Mouse (Mus musculus) heart, adult 2 months (tissue): ENCODE data around the gene Ralgps1. TPM values are rescaled to one million over a fixed set of nuclear protein-coding genes. Genes with fewer than 3 reads are reported as not detected.
A peak's percentile ranks its signal among the peaks of the same experiment; 100 is the strongest.

Experiments used
- DNase-seq, 2 experiments: peaks; one replicate each; pipeline ENCODE4 v3.0.0; 2021
- H3K27ac ChIP-seq: fragments of 200-600 bp; 2 replicates; pipeline ENCODE4 v1.8.1; 2022
- H3K27me3 ChIP-seq: fragments of 200-500 bp; 2 replicates; pipeline ENCODE4 v1.6.1; 2012; ENCODE audit warnings: mild to moderate bottlenecking, low read length, inconsistent platforms, mixed read lengths; ENCODE audit not compliant: control insufficient read depth, insufficient read depth
- H3K36me3 ChIP-seq: fragments of 200-500 bp; 2 replicates; pipeline ENCODE4 v1.6.1; 2012; ENCODE audit warnings: low read length, inconsistent platforms; ENCODE audit not compliant: control insufficient read depth, insufficient read depth
- H3K4me1 ChIP-seq: fragments of 200-500 bp; 2 replicates; pipeline ENCODE4 v1.6.1; 2011; ENCODE audit warnings: low read length; ENCODE audit not compliant: control insufficient read depth, insufficient read depth
- H3K4me3 ChIP-seq: fragments of 200-600 bp; 2 replicates; pipeline ENCODE4 v1.8.1; 2022
- H3K79me2 ChIP-seq: fragments of 200-500 bp; replicated peaks from 2 replicates; pipeline ENCODE4 v1.6.1; 2012; ENCODE audit warnings: mild to moderate bottlenecking, inconsistent platforms, low read length, moderate library complexity, mixed read lengths; ENCODE audit not compliant: control insufficient read depth, insufficient read depth
- H3K9ac ChIP-seq: fragments of 200-500 bp; 2 replicates; pipeline ENCODE4 v1.6.1; 2012; ENCODE audit warnings: low read depth, mild to moderate bottlenecking, control low read depth, inconsistent platforms, low read length, mixed read lengths
- CTCF ChIP-seq: fragments of 200-600 bp; IDR thresholded peaks from 2 replicates; pipeline ENCODE4 v1.8.1; 2022; ENCODE audit warnings: antibody characterized with exemption, mild to moderate bottlenecking, moderate library complexity
- EP300 ChIP-seq: fragments of 200-500 bp; IDR thresholded peaks from 2 replicates; pipeline ENCODE4 v1.6.1; 2011; ENCODE audit warnings: low read depth, low read length, control low read depth; ENCODE audit not compliant: insufficient read depth
- POLR2A ChIP-seq: fragments of 200-500 bp; IDR thresholded peaks from 2 replicates; pipeline ENCODE4 v1.6.1; 2011; ENCODE audit warnings: mild to moderate bottlenecking, low read depth, low read length, control low read depth; ENCODE audit not compliant: insufficient read depth
- WGBS: fragments of 180-500 bp; shearing (Covaris S2); methylation state at CpG from one replicate; pipeline ENCODE4 v1.1.7; 2018; 5-methylcytosine and 5-hydroxymethylcytosine counted together
- intact Hi-C: fragments of 180-260 bp; cut with DNase I; formaldehyde crosslinking; loops from one replicate; pipeline ENCODE4 v1.15.1; 2025
- polyA plus RNA-seq: library from polyadenylated mRNA; depleted of rRNA; stranded (reverse); fragments of >200 nt; gene quantifications from 2 replicates; pipeline ENCODE4 v1.2.3, GENCODE M21; 2012
- total RNA-seq, 2 experiments: library from RNA; stranded (reverse); gene quantifications; 2 replicates each; pipeline ENCODE4 v1.2.3; 2021

The Ralgps1 gene
- total and polyA plus RNA-seq, 3 experiments, result 3.8 to 5.3 (median 4.9) TPM

GRCm38 (mm10) chr2:33319455-33319854 lies 51.8 kb downstream of the Ralgps1 start:
- Histone ChIP-seq H3K79me2 (no peaks in the 10 kb centered on the region), H3K36me3 (no peaks in the 10 kb centered on the region), H3K27ac (no peak overlapping the region), H3K9ac (no peak overlapping the region), H3K4me1 (peaks cover 11% of the 10 kb centered on the region), H3K27me3 (no peaks in the 10 kb centered on the region), H3K4me3 (no peak overlapping the region)
- intact Hi-C loops, result loop anchor here (5.0 kb wide), 1 partner anchor 52 kb away; no protein-coding TSS in a partner anchor
- no peak for DNase-seq
- WGBS, result 87% methylated on average over 5 of the region's 5 CpGs
- TF ChIP-seq CTCF (no peak), EP300 (no peak), POLR2A (no peak)

- TF ChIP-seq POLR2A, result no peak
- TF ChIP-seq EP300, result no peak
- TF ChIP-seq CTCF, result no peak
- no peak overlapping the region for H3K27ac ChIP-seq
- no peaks in the 10 kb centered on the region for H3K27me3 ChIP-seq
- DNase-seq, result no peak
- H3K9ac ChIP-seq, result no peak overlapping the region
- intact Hi-C loops, result loop anchor here (5.0 kb wide), 1 partner anchor 51 kb away; no protein-coding TSS in a partner anchor
- H3K36me3 ChIP-seq, result no peaks in the 10 kb centered on the region
- no peak overlapping the region for H3K4me3 ChIP-seq
- no peaks in the 10 kb centered on the region for H3K79me2 ChIP-seq
- H3K4me1 ChIP-seq, result peaks cover 8% of the 10 kb centered on the region
- 51% methylated on average over 8 of the region's 8 CpGs for WGBS
Measured at GRCm38 (mm10) chr2:33318491-33318964, 52.8 kb downstream of the Ralgps1 start.

GRCm38 (mm10) chr2:33316516-33316915 lies 54.8 kb downstream of the Ralgps1 start:
- TF ChIP-seq EP300 (peak; percentile 86), POLR2A (no peak), CTCF (peak; percentile 97)
- peak; percentile 90 to 92 for DNase-seq
- peak overlapping the region; percentile 70 for H3K27ac ChIP-seq
- H3K4me1 ChIP-seq, result peaks cover 8% of the 10 kb centered on the region
- 17% methylated on average over 7 of the region's 7 CpGs for WGBS
- H3K36me3 ChIP-seq, result no peaks in the 10 kb centered on the region
- H3K9ac ChIP-seq, result no peak overlapping the region
- H3K27me3 ChIP-seq, result no peaks in the 10 kb centered on the region
- intact Hi-C loops, result loop anchor here (2.0 to 5.0 kb wide), 2 partner anchors 49 to 100 kb away; partner anchors contain the start of gene Angptl2
- H3K4me3 ChIP-seq, result no peak overlapping the region
- no peaks in the 10 kb centered on the region for H3K79me2 ChIP-seq

GRCm38 (mm10) chr2:33316063-33316405 lies 55.3 kb downstream of the Ralgps1 start:
- H3K9ac ChIP-seq, result no peak overlapping the region
- intact Hi-C loops, result loop anchor here (2.0 to 5.0 kb wide), 2 partner anchors 49 to 99 kb away; partner anchors contain the start of gene Angptl2
- DNase-seq, result no peak
- WGBS, result 90% methylated on average over 1 of the region's 1 CpGs
- H3K79me2 ChIP-seq, result no peaks in the 10 kb centered on the region
- H3K36me3 ChIP-seq, result no peaks in the 10 kb centered on the region
- H3K27me3 ChIP-seq, result no peaks in the 10 kb centered on the region
- no peak for TF ChIP-seq CTCF
- H3K27ac ChIP-seq, result peak overlapping the region; percentile 70
- no peak overlapping the region for H3K4me3 ChIP-seq
- peaks cover 8% of the 10 kb centered on the region for H3K4me1 ChIP-seq

- H3K27ac ChIP-seq, result peak overlapping the region; percentile 70
- no peaks in the 10 kb centered on the region for H3K27me3 ChIP-seq
- no peak overlapping the region for H3K9ac ChIP-seq
- no peaks in the 10 kb centered on the region for H3K79me2 ChIP-seq
- peaks cover 8% of the 10 kb centered on the region for H3K4me1 ChIP-seq
- WGBS, result 51% methylated on average over 4 of the region's 4 CpGs
- no peak for TF ChIP-seq EP300
- H3K4me3 ChIP-seq, result no peak overlapping the region
- no peaks in the 10 kb centered on the region for H3K36me3 ChIP-seq
- intact Hi-C loops, result loop anchor here (2.0 to 5.0 kb wide), 2 partner anchors 48 to 99 kb away; partner anchors contain the start of gene Angptl2
- peak; percentile 42 to 47 for DNase-seq
Measured at GRCm38 (mm10) chr2:33315233-33316062, 55.8 kb downstream of the Ralgps1 start.

- intact Hi-C loops, result no loop called here
- no peaks in the 10 kb centered on the region for H3K27me3 ChIP-seq
- 80% methylated on average over 9 of the region's 9 CpGs for WGBS
- H3K27ac ChIP-seq, result no peak overlapping the region
- H3K4me1 ChIP-seq, result no peaks in the 10 kb centered on the region
- DNase-seq, result peak in 1 of 2 experiments; percentile 39
- no peak overlapping the region for H3K9ac ChIP-seq
- no peak overlapping the region for H3K4me3 ChIP-seq
- no peak for TF ChIP-seq CTCF
- no peak for TF ChIP-seq POLR2A
- no peak for TF ChIP-seq EP300
- no peaks in the 10 kb centered on the region for H3K79me2 ChIP-seq
- H3K36me3 ChIP-seq, result no peaks in the 10 kb centered on the region
Measured at GRCm38 (mm10) chr2:33309426-33309825, 61.9 kb downstream of the Ralgps1 start.
